Mouse (Mus musculus): ENCODE data around the gene Gpr157. TPM values are rescaled to one million over a fixed set of nuclear protein-coding genes. Genes with fewer than 3 reads are reported as not detected.
A peak's percentile ranks its signal among the peaks of the same experiment; 100 is the strongest.

The Gpr157 gene
- total RNA-seq, 2 experiments from 2014 or later: 1.2 to 1.3 TPM

- DNase-seq: peak; percentile 30 to 46
These were observed 25.7 kb downstream of the Gpr157 start for GRCm38 (mm10) chr4:150112867-150113266.

GRCm38 (mm10) chr4:150114505-150115061 lies 27.4 kb downstream of the Gpr157 start:
- no peak for DNase-seq

GRCm38 (mm10) chr4:150117311-150117710 lies 30.1 kb downstream of the Gpr157 start:
- DNase-seq: no peak

GRCm38 (mm10) chr4:150118163-150118562 lies 31.0 kb downstream of the Gpr157 start:
- DNase-seq: no peak

- DNase-seq: no peak
These were observed 31.9 kb downstream of the Gpr157 start, which contains the start of gene Slc2a5 for GRCm38 (mm10) chr4:150119055-150119454. TSS of gene Slc2a5 (plus strand) at chr4:150119283.

GRCm38 (mm10) chr4:150119640-150120039 lies 32.5 kb downstream of the Gpr157 start:
- no peak for DNase-seq

GRCm38 (mm10) chr4:150120173-150120833 lies 33.1 kb downstream of the Gpr157 start:
- no peak for DNase-seq

- no peak for DNase-seq
These were observed 34.3 kb downstream of the Gpr157 start for GRCm38 (mm10) chr4:150121430-150121829.

GRCm38 (mm10) chr4:150122476-150122875 lies 35.3 kb downstream of the Gpr157 start:
- DNase-seq: no peak

- no peak for DNase-seq
These were observed 39.2 kb downstream of the Gpr157 start for GRCm38 (mm10) chr4:150126373-150126772.

GRCm38 (mm10) chr4:150127894-150128293 lies 40.7 kb downstream of the Gpr157 start:
- no peak for DNase-seq

- no peak for DNase-seq
These were observed 41.4 kb downstream of the Gpr157 start for GRCm38 (mm10) chr4:150128571-150128970.

GRCm38 (mm10) chr4:150130661-150131060 lies 43.5 kb downstream of the Gpr157 start:
- no peak for DNase-seq

GRCm38 (mm10) chr4:150132692-150133271 lies 45.6 kb downstream of the Gpr157 start:
- no peak for DNase-seq

- no peak for DNase-seq
These were observed 48.1 kb downstream of the Gpr157 start for GRCm38 (mm10) chr4:150135254-150135653.

GRCm38 (mm10) chr4:150136693-150137092 lies 49.5 kb downstream of the Gpr157 start:
- peak; percentile 59 to 65 for DNase-seq

- DNase-seq: no peak
These were observed 50.4 kb downstream of the Gpr157 start for GRCm38 (mm10) chr4:150137368-150138083.

- peak in 1 of 2 experiments; percentile 27 for DNase-seq
These were observed 50.9 kb downstream of the Gpr157 start for GRCm38 (mm10) chr4:150138084-150138543.

GRCm38 (mm10) chr4:150139090-150139489 lies 51.9 kb downstream of the Gpr157 start:
- DNase-seq: no peak

GRCm38 (mm10) chr4:150140346-150140745 lies 53.2 kb downstream of the Gpr157 start:
- DNase-seq: no peak

GRCm38 (mm10) chr4:150144242-150144641 lies 57.1 kb downstream of the Gpr157 start:
- no peak for DNase-seq

GRCm38 (mm10) chr4:150146286-150146685 lies 59.1 kb downstream of the Gpr157 start:
- no peak for DNase-seq

- DNase-seq: no peak
These were observed 63.9 kb downstream of the Gpr157 start for GRCm38 (mm10) chr4:150151045-150151444.

Measured in layer of hippocampus, postnatal 36 days (tissue).